Mouse (Mus musculus) bone marrow, adult 2 months (tissue): ENCODE measurements around the gene Rnf220.

Experiments used
- CTCF ChIP-seq: fragments of 200-500 bp; IDR thresholded peaks from 2 replicates; pipeline ENCODE4 v1.5.1; 2011; ENCODE audit warnings: low read length, control low read depth; ENCODE audit not compliant: control insufficient read depth, insufficient read depth
- POLR2A ChIP-seq: fragments of 200-500 bp; IDR thresholded peaks from 2 replicates; pipeline ENCODE4 v1.6.1; 2011; ENCODE audit warnings: low read depth, mild to moderate bottlenecking, control low read depth, low read length, borderline replicate concordance; ENCODE audit not compliant: control insufficient read depth

GRCm38 (mm10) chr4:117352957-117353356 lies 143.9 kb downstream of the Rnf220 start:
- no peak for TF ChIP-seq POLR2A
- TF ChIP-seq CTCF, result no peak
